Mouse (Mus musculus): ENCODE measurements around the gene Higd1b.

Higd1b gene

DNA sequence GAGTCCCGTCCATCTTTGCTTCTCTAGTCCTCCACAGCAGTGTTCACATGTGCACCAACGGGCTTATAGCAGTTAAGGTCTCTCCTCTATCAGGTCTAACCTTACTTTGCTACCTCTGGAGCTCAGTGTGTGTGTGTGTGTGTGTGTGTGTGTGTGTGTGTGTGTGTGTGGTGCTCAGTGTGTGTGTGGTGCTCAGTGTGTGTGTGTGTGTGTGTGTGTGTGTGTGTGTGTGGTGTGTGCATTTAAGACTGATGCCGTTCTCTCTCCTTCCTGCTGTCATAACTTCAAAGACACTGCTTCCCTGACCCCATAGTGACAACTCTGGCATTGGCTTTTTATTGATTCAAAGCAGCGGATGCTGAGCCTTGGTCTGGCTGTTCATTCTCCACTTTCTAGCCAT, at the start of gene Higd1b:
Gene Higd1b (plus strand): TSS at position 301 of the 400 bp plus-strand sequence.
- no peak for DNase-seq (ENCODE audit: low read depth in 2 of 2, low spot score in 2 of 2)

DNA sequence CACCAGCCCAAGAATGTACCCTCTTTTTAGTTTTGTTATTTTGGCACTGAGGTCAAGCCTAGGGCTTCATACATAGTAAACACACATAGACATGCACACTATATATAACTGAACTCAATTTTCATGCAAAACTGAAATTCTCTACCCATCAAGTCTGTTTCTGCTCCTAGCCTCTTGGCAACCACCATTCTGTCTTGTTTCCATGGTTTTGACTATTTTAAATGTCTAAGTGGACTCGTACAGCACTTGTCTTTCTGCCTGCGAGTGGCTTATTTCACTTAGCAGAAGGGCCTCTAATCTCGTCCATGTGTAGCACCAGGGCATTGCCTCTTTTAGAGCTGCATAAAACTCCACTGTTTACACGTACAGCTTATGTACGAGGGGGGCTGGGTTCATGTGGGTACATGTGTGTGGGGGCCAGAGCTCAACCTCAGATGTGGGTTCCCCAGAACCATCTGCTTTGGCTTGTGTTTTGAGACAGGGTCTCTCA, 47.9 kb upstream of the Higd1b start:
- DNase-seq (ENCODE audit: low read depth in 2 of 2, low spot score in 2 of 2) = no peak

DNA sequence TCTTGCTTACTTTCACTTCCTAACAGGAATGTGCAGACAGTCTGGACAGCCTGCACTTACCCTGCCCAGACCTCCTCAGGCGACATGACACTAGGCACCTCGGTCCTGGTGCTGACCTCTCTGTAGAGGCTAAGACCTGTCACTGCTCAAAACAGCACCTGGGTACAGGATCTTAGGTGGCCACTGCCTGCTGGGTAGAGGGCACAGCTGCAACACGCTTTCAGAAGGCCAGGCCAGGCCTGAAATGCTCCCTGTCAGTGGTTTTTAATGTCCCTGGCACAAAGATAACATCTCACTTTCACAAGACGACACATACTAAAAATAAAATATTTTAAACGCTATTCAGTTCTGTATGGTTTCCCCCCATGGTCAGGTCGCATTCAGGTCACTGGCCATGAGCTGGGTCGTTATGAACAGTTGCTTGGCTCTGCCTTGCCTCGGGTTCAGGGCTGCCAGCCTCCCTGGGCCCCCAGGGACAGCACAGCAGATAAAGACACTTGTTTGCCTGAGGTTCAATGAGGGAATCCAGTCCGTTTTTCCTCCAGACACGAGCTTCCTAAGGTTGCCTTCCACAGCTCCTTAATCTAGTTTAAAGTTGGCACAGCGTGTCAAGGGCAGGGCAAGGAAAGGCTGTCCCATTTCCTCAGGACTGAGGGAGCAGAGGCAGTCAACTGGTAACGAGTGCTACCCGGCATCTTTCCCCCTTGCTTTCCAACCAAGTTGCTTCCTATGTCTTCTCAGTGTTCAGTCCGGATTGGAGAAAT, 43.8 kb upstream of the Higd1b start:
- no peak for DNase-seq (ENCODE audit: low read depth in 2 of 2, low spot score in 2 of 2)

DNA sequence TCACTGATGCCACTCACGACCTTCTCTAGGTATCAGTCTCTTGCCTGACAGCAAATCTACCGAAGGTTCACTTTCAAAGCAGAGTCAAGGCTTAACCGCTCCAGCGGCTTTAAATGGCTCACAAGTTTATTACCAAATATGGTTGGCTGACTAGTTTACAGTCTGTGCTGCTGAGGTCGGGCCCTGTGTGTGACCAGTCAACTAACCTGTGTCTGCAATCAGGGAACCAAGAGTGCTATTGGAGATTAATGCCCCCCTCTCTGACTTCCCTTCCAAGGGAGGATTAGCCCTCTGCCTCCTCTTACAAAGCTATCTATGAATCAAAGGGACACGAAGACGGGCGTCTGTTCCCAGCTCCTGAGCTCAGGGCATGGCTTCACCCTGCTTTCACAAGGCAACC, 41.5 kb upstream of the Higd1b start:
- no peak for DNase-seq (ENCODE audit: low read depth in 2 of 2, low spot score in 2 of 2)

DNA sequence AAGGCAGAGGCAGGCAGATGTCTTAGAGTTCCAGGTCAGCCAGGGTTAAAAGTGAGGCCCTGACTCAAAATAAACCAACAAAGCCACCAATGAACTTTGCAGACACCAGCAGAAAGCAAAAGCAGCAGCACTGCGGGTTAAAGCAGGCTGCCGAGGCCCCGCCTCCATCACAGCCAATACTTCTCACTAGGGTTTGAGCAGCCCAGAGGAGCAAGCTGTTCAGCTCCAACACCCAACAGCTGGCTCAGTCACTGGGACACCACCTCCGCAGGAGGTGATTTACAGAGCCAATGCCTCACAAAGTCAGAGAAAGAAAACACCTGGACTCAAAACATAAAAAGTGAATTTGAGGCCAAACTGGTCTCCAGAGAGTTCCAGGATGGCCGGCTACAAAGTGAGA, 32.2 kb upstream of the Higd1b start:
- no peak for DNase-seq (ENCODE audit: low read depth in 2 of 2, low spot score in 2 of 2)

DNA sequence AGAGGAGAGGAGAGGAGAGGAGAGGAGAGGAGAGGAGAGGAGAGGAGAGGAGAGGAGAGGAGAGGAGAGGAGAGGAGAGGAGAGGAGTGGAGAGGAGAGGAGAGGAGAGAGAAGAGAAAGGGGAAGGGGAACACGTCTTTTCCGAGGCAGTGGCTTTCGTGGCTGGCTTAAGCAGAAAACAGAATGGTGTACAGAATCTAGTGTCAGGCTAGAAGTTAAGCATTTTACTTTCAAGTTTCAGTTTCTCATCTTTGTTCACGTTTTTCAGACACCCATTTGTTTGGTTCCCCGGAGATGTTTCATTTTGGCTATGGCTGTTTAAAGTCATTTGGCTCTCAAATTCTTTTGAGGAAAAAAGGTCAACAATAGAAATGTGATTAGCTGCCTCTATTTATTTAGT, 27.4 kb upstream of the Higd1b start:
- DNase-seq (ENCODE audit: low read depth in 2 of 2, low spot score in 2 of 2) = no peak

DNA sequence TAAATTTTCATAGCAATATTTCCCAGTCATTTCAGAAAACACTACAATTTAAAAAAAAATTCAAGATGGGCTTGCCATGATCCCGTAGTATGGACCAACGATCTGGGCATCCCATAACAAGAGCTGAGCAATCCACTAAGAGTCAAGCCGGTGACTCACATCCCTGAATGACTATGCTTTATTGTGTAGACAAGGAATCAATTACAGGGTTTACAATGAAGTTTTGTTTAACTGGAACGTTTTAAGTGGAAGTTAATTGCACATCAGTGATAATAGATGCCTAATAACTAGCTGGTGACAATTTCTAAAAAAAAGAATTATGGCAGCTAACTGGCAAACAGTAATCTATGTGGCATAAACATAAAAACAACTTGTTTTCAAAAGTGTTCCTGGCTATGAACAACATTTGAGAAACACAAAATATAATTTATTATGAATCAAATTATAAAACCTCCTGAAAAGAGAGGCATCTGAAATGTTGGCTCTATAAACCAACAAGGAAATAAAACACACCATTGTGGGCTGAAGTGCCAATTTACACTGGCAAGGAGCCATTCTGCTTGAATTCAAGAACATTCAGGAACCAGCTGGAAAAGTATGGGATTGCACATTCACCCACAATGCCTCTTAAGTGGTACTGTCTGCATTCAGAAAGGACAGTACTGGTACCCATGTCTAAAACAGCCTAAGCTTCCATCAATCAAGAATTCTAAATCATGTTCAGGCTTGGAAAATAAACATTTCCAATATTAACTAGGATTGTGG, 24.7 kb upstream of the Higd1b start:
- DNase-seq (ENCODE audit: low read depth in 2 of 2, low spot score in 2 of 2) = no peak

DNA sequence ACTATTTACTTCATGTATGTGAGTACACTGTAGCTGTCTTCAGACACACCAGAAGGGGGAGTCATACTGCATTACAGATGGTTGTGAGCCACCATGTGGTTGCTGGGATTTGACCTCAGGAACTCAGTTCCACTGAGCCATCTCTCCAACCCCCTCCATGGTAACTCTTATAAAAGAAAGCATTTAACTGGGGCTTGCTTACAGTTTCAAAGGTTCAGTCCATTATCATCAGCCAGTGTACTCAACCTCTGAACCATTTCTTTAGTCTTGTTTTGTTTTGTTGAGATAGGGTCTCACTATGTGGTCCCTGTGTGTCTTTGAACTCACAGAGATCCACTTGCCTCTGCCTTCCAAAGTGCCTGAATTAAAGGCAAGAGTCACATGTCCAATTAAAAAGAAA, 20.8 kb upstream of the Higd1b start:
- DNase-seq (ENCODE audit: low read depth in 2 of 2, low spot score in 2 of 2) = no peak

DNA sequence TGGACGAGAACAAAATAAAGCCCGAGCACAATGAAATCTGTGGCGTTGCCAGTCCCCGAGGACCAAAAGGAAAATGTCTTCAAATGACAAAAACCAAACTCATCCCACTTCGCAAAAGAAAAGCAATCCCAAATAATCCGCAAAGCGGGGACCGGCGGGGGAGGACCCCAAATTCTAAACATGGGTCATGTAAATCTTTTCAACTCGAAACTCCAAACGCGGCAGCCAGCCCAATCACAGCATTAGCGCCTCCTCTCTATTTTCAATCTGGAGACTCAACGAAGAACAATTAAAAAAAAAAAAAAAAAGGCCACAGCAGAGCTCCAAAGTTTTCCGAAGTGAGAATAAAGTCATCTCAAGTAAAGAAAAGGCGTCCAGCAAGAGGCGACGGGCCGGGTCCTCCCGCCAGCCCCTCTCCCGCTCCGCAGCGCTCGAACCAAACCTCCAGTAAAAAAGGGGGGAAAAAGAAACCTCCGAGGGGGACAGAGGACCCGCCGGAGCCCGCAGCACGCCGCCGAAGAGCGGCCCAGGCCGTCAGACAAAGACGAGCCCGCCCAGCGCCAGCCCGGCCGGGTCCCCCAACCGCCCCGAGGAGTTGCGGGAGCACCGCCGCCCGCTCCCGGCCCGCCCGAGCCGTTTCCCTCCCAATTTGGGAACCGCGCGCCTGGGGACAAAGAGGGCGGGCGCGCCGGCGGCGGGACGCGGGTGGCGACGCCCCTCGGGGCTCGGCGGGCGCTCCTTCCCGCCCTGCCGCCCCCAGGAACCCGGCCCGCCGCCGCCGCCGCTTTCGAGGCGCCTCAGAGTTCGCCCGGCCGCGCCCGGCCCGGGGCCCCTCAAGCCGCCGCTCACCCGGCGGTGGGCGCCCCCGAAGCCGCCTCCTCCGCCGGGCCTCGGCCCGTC, 17.3 kb upstream of the Higd1b start:
- peak in 1 of 2 experiments; percentile 1 for DNase-seq (ENCODE audit: low read depth in 2 of 2, low spot score in 2 of 2)

DNA sequence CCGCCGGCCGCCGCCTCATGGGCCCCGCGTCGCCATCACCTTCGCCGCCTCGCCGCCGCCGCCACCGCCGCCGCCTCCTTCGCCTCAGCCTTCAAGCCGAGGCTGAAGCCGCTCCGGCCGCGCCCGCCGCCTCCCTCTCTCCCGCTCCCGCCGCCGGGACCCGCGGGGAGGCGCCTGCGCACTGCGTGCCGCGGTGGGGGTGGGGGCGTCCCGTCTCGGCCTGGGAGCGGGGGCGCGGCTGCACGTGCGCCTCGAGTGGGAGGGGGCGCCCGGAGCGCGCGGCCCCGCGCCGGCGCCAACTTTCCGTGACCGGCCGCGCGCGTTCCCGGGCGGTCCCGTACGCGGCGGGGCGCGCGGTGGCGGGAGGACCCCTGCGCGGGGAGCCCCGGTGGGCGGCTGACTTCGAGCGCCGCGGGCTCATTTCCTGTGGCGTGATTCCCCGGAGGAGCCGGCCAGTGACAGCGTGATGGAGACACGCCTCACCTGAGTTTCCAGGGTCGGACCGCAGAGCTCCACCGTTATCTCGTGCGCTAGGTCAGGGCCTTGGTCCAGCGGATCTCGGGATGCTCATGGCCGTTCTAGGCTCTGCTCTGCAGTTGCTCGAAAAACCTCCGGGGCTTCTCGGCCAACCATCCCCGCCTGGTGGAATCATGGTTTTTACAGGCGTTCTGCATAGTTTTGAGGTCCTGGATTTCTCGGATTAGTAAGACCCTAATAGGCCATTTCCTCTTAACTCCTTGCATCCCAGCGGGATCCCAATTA, 16.4 kb upstream of the Higd1b start, which contains the start of gene Gjc1:
Gene Gjc1 (minus strand): TSS at position 680 of the 762 bp plus-strand sequence.
- peak in 1 of 2 experiments; percentile 4 for DNase-seq (ENCODE audit: low read depth in 2 of 2, low spot score in 2 of 2)

DNA sequence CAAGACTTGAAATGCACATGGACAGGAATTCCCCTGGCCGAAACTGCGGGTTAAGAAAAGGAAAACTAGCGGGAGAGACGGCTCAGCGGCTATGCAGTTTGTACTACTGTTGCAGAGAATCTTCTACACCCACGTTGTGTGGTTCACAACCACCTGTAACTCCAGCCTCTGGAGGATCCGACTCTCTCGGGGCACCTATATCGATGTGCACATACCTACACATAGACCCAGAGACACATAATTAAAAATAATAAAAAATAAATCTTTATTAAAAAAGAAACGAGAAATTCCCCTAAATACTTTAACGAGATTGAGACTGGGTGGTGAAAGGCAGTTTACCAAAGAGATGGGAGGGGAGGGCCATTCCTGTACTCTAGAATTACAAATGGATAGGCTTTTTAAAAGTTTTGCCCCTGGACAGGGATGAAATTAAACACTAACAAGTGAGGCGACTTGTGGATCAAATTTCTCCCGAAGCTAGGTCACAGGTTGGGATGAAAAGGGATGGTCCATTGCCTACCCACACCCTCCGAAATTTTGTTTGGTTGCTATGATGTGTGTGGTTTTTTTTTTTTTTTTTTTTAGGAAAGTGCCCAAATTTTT, 15.8 kb upstream of the Higd1b start:
- no peak for DNase-seq (ENCODE audit: low read depth in 2 of 2, low spot score in 2 of 2)

DNA sequence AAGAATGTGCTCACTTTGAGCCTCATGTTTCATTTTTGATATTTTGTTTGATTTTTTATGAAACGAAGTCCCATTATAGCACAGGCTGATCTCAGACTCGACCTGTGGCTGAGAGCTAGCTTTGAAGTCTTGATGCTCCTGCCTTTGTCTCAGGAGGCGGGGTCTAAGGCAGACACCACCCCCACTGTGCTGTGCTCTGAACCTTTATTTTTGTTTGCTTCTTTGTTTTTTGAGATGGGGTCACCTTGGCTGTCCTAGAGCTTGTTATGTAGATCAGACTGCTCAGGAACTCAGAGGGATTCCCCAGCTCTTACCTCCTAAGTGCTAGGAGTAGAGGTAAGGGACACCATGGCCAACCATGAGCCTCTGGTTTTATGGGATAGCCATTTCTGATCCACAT, 15.2 kb upstream of the Higd1b start:
- DNase-seq (ENCODE audit: low read depth in 2 of 2, low spot score in 2 of 2) = no peak

DNA sequence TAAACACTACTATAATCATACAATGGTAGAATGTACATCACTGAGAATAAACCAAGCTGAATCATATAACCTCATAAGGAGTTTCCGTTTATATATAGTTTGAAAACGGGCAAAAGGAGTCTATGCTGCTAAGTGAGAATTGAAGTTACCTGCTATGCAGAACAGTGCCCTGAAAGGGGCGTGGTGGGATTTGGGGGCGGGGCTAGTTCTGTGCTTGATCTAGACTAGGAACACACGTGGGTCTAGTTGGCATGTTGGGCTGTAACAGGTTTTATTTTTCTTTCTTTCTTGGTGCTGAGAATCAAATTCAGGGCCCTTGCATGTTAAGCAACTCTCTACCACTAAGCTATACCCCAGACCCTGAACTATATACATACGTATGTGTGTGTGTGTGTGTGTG, 14.4 kb upstream of the Higd1b start:
- peak in 1 of 2 experiments; percentile 11 for DNase-seq (ENCODE audit: low read depth in 2 of 2, low spot score in 2 of 2)

DNA sequence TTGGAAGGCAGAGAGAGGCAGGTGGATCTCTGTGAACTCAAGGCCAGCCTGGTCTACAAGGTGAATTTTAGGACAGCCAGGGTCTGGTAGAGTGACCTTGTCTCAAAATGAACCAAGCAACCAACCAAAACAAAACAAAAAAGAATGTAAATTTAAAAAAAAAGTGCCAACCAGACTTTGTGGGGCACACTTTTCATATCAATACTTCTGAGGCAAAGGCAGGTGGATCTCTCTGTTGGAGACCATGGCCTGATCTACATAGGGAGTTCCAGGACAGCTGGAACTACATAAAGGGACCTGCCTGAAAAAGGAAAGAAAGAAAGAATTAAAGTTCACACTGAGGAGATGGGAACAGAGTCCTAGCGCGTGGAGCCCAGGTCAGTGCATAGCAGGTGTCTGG, 9.2 kb upstream of the Higd1b start:
- no peak for DNase-seq (ENCODE audit: low read depth in 2 of 2, low spot score in 2 of 2)

DNA sequence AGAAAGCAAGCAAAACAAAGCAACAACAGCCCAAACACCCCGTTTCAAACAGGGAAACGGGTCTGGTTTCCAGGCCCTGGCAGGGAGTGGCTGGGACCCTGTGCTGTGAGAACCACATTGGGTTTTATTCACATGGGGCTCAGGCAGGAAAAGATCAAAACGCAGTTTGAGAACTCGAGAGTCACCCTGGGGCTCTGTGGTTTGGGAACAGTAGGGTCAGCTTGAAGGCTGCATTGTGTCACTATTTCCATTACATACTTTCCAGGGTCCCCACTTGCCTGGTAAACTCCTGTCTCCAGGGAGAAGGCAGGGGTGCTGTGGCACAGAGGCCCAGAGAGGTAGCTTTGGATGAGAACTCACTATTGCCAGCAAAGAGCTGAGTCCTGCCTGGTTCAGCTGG, 8.6 kb upstream of the Higd1b start:
- no peak for DNase-seq (ENCODE audit: low read depth in 2 of 2, low spot score in 2 of 2)

DNA sequence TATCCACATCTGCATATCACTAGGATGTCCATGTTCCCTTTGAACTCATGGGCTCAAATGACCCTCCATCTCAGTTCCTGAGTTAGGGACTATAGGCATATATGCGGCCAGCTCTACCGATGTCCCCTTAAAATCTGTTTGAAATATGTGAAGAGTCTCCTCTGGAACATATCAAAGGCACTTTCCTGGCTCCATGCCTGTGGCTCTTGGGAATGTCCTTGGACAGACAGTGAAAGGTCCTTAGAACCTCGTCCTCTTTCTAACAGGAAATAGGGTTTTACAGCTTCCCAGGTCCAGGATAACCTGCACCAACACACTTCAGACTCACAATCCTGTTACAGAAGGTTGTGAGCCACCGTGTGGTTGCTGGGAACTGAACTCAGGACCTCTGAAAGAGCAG, 5.4 kb upstream of the Higd1b start:
- no peak for DNase-seq (ENCODE audit: low read depth in 2 of 2, low spot score in 2 of 2)

DNA sequence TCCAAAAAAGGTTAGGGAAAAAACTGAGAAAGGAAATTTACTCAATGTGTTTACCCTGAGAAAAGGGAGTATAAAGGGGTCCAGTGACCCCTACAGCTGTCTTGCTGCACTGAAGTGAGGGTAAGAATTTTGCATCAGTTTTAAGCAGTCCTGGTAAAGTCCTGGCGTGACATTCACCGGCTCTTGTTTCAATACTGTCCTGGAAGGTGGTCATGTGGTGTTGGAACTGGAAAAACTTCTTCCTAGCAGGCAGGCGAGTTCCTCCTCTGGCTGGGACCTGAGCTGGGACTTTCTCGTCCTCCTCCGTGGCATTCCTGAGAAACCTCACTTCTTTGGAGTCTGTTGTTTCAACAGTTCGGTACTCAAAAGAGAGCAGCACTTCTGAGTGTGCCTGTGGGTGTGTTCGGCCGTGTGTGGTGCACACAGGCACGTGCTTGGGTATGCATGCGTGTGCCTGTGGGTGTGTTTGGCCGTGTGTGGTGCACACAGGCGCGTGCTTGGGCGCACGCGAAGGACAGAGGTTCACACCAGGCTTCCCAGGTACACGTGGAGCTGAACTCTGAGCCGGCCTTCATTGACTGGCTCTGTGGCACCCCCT, 2.9 kb upstream of the Higd1b start:
- DNase-seq (ENCODE audit: low read depth in 2 of 2, low spot score in 2 of 2) = no peak

DNA sequence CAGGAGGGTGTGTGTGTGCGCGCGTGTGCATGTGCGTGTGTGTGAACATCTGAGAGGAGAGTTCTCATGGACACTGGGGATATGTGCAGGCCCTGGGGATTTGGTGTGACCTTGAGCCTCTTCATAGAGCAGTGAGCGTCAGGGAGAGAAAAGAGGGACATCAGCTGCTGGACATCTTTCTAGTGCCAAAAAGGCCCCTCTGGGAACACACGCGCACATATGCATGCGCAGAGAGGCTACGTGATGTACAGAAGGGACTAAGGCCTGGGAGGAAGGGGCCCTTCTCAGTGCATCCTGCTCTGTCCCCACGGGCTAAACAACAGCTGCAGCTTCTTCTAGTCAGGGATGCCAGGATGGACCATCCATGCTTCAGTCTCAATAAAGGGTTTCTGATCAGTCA, 1.4 kb upstream of the Higd1b start:
- DNase-seq (ENCODE audit: low read depth in 2 of 2, low spot score in 2 of 2) = no peak

DNA sequence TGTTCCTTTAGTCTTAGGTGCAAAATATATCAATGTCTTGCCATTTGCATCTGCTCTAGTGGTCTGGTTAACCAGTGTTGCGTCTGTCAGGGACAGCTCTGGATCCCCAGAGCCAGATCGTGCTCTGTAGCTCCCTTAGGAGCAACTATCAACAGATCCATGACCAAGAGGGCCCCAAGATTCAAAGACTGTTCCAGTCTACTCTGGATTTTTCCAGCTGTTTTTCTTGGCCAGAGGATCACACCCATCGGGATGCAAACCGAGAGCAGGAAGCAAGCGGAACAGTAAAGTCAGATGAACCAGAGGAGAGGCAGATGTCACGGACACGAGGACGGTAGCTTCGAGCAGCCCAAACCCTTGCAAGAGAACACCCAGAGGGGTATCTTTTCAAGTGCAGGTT, 497 bp downstream of the Higd1b start:
- no peak for DNase-seq (ENCODE audit: low read depth in 2 of 2, low spot score in 2 of 2)

DNA sequence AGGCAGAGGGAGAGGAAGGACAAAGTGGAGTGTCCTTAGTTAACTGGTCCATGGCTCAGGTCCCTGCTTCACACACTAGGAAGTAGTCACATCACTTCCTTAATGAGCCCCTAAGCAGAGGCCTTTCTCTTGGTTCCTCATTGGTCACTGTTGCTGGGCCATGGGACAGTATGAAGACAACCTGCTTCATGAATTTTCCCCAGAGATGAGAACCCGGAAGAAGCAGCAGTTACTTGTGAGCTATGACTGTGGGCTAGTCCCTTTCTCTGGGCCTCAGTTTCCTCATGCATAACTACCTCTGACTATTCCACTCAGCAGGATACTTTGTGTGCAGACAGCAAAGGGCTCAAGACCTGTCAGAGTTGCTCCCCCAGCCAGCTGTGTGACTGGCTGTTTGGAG, 1.7 kb downstream of the Higd1b start:
- DNase-seq (ENCODE audit: low read depth in 2 of 2, low spot score in 2 of 2) = no peak

Data from CD8-positive naive resting alpha-beta T cell, adult 2 months (primary cell).